Mouse (Mus musculus) myocyte (in vitro differentiated cells): ENCODE results near the gene Sidt2.

ENCODE experiments used
- CEBPB ChIP-seq: IDR thresholded peaks from 2 replicates; pipeline ENCODE4 v1.6.1; 2011; ENCODE audit warnings: mild to moderate bottlenecking, moderate library complexity; ENCODE audit not compliant: poor library complexity, insufficient read depth, severe bottlenecking
- E2F4 ChIP-seq: IDR thresholded peaks from one replicate; pipeline ENCODE4 v1.6.1; 2011; ENCODE audit warnings: mild to moderate bottlenecking, control low read depth, moderate library complexity; ENCODE audit not compliant: insufficient read depth
- MAX ChIP-seq: IDR thresholded peaks from one replicate; pipeline ENCODE4 v1.6.1; 2011; ENCODE audit warnings: low read depth, mild to moderate bottlenecking, control low read depth
- MYOD1 ChIP-seq, 3 experiments: IDR thresholded peaks; one replicate each; pipeline ENCODE4 v1.6.1; 2011; ENCODE audit warnings: control low read depth in 2 of 3, low read depth in 2 of 3, mild to moderate bottlenecking in 2 of 3, moderate library complexity in 1 of 3; ENCODE audit not compliant: insufficient read length in 2 of 3, control insufficient read depth in 1 of 3
- POLR2A ChIP-seq: IDR thresholded peaks from one replicate; pipeline ENCODE4 v1.6.1; 2011; ENCODE audit warnings: low read depth, mild to moderate bottlenecking, control low read depth, moderate library complexity; ENCODE audit not compliant: insufficient read length
- POLR2AphosphoS2 ChIP-seq: IDR thresholded peaks from one replicate; pipeline ENCODE4 v1.6.1; 2011; ENCODE audit warnings: low read depth, control low read depth; ENCODE audit not compliant: insufficient read length
- SRF ChIP-seq: IDR thresholded peaks from one replicate; pipeline ENCODE4 v1.6.1; 2011; ENCODE audit warnings: low read depth; ENCODE audit not compliant: control insufficient read depth, insufficient read length
- TCF12 ChIP-seq: IDR thresholded peaks from one replicate; pipeline ENCODE4 v1.6.1; 2011; ENCODE audit warnings: mild to moderate bottlenecking, control low read depth; ENCODE audit not compliant: poor library complexity, insufficient read depth, severe bottlenecking
- TCF3 ChIP-seq: IDR thresholded peaks from one replicate; pipeline ENCODE4 v1.6.1; 2011; ENCODE audit warnings: low read depth, control low read depth; ENCODE audit not compliant: insufficient read length
- USF1 ChIP-seq: IDR thresholded peaks from one replicate; pipeline ENCODE4 v1.6.1; 2011; ENCODE audit warnings: low read depth, mild to moderate bottlenecking, control low read depth, moderate library complexity

DNA sequence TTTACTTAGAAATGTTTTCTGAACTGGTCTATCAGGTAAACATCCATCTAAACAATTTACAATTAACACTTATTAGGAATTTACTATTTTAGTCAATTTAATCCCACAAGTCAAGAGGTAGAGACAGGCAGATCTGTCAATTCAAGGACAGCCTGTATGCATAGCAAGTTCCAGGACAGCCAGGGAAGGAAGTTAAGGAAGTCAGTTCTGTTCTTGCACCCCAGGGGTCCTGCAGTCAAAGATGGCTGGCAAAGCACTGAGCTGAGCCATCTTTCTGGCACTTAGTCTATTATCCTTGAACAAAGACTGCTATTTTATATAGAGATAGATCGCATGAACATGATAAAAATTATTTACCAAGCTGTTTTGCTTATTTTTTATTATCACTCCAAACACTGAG is 25.6 kb upstream of the Sidt2 start:
- TF ChIP-seq POLR2A (no peak), E2F4 (no peak), CEBPB (no peak), MAX (no peak), MYOD1 (IDR thresholded peaks at IDR 0.05; ENCODE audit: control insufficient read depth in 1 of 3, insufficient read length in 2 of 3, low read depth in 2 of 3) (no peak), SRF (no peak), USF1 (no peak), POLR2AphosphoS2 (no peak), TCF12 (no peak), TCF3 (no peak)
